Mouse (Mus musculus) adrenal gland, adult 8-10 months (tissue): ENCODE measurements around the gene Csf2rb2. TPM values are rescaled to one million over a fixed set of nuclear protein-coding genes. Genes with fewer than 3 reads are reported as not detected.
"Not testable (repeated sequence)": the region's sequence is repeated elsewhere in the genome, so short reads cannot be mapped to it uniquely, and the experiment has no call there.

ENCODE experiments used
- DNase-seq: peaks from one replicate; pipeline ENCODE4 v3.0.0; 2022
- total RNA-seq, 4 experiments: library from RNA; stranded (reverse); gene quantifications; 2 replicates each; pipeline ENCODE4 v1.2.4; 2022

The Csf2rb2 gene
- 1 to 10 TPM in 2 of 4 experiments, under 1 TPM in 2; 0.70 to 2.2 (median 1.4) TPM for total RNA-seq

- no peak for DNase-seq
These were observed at the start of gene Csf2rb2 for GRCm38 (mm10) chr15:78305341-78305933. TSS of gene Csf2rb2 (minus strand) at chr15:78305721.

DNA sequence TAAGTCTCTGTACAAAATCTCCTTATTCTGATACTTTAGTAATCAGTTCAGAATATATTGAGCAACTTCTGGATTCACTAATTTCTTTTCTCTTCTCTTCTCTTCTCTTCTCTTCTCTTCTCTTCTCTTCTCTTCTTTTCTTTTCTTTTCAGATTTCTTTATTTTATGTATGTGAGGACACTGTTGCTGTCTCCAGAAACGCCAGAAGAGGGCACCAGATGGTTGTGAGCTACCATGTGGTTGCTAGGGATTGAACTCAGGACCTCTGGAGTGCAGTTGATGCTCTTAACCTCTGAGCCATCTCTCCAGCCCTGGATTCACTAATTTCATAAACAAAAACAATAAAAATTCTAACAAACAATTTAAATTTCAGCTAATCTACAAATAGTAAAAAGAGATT is 49.4 kb upstream of the Csf2rb2 start:
- DNase-seq, result no peak

DNA sequence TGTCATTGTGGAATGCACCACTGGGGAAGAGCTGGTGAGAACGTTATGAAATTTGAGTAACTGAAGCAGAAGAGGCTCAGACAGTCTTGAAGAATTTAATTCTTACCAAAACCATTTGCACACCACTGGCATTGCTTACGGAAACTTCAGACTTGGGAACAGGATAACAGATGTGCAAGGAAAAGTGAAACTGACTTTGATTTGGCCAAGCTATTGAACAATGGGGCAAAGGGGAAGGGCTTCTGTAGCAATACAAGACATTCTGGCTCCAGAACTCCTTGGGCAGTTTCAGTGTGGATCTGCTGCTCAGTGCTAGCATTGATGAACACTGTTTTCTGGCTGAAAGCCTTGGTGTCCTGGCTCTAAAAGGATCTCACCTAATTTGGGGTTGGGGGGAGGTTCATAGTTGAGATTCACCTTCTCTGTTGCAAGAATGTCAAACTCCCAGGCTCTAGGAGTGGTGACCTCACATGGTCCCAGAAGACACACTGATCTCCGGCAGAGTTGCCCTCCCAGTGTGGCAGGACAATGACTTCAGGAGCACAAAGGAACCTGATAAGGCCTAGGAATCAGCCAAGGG is 46.2 kb upstream of the Csf2rb2 start:
- no peak for DNase-seq

DNA sequence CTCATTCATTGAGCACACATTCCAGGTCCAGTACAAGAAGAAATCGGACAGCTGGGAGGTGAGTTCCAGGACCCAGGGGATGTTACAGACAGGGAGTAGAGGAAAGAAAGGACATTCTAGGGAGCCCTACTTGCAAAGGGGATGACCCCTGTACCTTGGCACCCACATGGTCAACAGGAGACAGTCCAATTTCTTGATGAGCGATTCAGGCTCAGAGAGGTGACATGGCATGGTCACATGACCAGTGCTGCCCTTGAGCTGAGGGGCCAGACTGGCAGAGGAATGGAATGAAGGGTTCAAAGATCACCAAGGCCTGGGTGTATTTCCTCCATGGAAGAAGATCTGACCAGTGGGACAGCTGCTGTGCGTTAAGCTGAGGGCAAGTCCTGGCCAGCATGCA is 39.0 kb upstream of the Csf2rb2 start:
- DNase-seq, result no peak

DNA sequence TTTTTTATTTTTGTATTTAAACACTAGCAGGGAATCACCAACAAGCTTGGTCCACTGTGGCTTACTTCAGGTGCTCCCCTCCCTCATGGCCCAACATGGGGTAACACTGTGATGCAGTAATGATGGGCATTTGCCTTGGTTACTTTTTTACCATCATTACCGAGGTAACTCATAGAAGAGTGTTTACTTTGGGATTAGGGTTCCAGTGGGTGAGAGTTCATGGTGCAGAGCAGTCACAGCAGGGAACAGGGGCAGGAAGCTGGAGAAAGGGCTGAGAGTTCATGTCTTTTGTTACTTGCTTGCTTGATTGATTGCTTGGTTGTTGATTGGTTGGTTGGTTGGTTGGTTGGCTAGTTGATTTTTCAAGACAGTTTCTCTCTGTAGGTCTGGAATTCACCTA is 38.2 kb upstream of the Csf2rb2 start:
- no peak for DNase-seq

- DNase-seq, result not testable (repeated sequence)
These were observed 35.4 kb upstream of the Csf2rb2 start for GRCm38 (mm10) chr15:78340919-78341318.

DNA sequence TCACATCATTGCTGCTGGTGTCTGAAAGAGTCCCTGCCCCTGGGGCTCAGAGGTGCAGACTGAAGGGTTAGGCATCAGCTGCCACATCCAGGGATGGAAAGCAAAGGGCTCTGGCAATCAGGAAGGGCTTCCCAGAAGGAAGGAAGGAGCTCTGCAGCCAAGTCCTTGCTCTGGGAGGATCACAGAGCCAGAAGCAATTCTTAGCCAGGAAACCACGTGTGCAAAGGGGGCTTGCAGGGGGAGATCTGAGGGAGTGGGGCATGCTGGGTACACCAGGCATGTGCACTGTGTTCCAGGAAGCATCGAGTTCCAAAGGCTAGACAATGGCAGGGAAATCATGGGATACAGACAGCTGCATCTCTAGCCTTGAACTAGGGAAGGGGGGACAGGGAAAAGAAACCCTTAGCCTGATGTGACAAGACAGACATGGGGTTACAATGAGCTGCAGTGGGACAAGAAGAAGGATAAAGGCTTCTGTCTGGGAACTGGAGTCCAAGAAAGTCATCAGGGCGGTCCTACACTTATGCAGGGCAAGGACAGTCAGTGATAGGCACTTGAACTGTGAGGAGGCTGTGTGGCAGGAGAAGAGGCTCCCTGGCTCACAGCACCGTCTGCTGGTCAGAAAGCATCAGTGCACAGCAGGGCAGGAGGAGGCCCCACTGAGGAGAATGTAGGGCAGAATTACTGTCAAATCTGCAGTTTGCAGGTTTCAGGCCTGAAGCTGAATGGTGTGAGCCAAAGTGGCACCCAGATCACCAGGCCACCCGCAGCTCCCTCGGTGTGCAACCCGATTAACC is 34.3 kb upstream of the Csf2rb2 start:
- peak; percentile 70 for DNase-seq

- DNase-seq, result no peak
These were observed 28.9 kb upstream of the Csf2rb2 start for GRCm38 (mm10) chr15:78334380-78334779.

- no peak for DNase-seq
These were observed 27.5 kb upstream of the Csf2rb2 start for GRCm38 (mm10) chr15:78332981-78333380.

DNA sequence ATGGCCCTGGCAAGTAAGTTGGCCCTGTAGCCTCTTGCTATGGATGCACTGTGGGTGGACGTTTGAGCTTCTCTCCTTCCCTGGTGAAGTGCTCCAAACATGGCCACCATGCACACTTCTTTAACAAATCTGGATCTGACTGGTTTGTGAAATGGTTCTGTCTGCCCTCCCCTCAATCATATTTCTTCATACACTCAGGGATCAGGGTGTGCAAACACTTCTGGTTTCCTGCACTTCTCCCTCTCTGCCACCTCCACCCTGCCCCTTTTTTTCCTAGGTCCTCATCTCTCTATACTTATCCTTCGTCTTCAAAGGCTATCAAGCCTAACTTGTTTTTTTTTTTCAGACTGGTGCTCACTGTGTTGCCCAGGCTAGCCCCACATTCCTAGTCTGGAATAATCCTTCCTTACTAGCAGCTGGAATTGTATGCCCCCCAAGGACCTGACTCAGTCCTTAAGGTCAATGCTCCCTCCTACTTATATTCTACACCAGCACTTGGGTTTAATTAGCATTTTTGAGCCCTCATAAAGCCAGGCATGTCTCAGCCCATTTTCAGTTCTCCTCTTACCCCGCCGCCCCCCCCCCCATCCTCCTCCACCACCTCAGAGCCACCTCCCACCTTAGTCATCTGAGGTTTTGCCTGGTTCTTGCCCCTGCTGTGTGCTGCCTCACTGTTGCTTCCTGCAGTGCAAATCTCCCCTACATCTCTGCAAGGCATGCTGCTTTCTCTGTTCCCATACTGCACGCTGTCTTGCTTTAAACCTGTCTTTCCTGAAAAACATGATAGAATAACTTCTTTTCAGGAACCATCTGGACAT is 26.2 kb upstream of the Csf2rb2 start:
- no peak for DNase-seq

DNA sequence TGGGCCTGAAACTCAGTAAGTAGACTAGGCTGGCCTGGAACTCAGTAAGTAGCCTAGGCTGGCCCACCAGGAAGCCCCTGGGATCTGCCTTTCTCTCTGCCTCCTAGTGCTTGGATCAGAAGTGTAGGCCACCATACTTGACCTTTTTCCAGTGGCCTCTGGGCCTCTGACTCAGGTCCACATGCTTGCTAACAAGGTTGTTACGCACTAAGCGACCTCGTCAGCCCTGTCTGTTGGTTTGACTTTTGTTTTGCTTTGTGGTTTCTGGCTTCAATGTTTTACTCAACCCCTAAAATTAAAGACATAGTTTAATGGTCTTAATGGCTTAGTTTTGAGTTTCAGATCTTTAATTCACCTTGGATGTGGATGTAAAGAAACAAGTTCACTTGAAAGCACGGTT is 25.2 kb upstream of the Csf2rb2 start:
- DNase-seq, result peak; percentile 68

DNA sequence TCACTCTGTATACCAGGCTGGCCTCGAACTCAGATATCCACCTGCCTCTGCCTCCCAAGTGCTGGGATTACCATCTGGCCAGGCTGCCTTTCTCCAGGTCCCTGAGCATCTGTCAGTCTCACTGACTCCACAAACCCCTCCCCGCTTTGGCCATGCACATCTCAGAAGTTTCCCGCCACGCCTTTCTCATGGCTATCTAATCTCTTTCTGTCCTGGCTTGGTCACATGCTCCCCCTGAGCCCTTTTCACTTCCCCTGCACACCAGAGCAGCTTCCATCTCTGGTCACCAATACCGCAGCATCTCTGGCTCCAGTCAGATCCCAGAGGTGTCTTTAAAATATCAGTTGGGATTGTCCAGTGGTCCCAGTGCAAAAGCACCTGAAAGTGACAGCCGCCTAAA is 24.5 kb upstream of the Csf2rb2 start:
- not testable (repeated sequence) for DNase-seq

DNA sequence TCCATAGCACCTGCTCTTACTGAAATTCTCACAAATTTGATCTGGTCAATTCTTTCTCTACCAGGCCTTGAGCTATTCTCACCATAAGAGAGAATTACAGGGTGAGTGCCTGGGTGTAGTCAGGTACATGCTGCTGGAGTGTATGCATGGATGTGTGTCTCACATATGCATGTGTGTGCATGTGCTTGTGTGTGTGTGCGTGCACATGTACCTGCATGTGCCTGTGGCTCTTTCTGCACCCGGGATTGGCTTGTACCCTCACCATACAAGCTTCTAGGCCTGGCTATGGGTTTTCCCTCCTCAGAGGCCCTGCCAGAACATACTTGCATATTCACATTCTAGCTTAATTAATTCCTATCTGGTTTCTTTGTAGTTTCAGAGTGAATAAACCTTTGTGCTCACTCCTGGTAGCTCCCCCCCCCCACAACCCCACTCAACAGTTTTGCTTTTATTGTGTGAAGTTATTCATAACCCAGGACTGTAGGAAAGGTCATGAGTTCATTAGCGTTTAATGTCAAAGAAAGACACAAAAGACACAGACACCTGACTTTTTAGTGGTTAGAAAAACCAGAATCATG is 23.1 kb upstream of the Csf2rb2 start:
- DNase-seq, result no peak

DNA sequence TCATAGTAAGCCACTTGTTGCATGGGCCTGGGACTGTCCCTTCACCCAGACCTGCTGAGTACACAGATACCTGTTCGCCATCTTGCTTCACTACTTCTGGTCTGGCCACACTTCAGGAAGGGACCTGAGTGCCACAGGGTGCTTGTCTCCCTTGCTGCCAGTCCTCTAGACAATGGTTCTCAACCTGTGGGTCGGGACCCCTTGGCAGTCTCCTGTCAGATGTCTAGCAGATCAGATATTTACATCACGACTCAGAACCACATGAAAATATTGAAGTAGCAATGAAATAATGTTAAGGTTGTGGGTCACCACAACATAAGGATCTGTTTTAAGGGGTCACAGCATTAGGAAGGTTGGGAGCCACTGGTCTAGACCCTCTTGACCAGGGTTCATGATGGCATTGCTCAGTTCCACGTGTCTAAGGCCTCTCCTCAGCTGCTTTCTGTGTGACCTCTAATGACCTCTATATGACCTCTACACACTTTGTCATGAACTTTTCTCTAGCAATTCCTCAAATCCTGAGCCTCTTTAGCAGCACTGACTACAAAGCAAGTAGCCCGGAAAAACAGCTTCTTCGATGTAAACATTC is 22.3 kb upstream of the Csf2rb2 start:
- DNase-seq, result not testable (repeated sequence)

DNA sequence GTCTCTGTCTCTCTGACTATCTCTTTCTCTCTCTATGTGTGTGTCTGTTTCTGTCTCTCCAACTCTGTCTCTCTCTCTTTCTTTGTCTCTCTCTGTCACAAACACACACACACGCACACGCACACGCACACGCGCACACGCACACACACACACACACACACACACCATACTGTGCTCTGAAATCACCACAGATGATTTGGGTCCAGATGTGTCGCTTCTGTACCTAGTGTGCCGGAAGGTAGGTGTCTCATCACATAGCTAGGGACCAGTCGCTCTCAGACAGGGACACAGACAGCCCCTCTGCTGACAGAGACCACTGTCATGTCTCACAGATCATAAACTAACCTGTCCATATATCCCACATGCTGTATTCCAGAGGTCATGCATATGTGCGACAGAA is 21.2 kb upstream of the Csf2rb2 start:
- no peak for DNase-seq

DNA sequence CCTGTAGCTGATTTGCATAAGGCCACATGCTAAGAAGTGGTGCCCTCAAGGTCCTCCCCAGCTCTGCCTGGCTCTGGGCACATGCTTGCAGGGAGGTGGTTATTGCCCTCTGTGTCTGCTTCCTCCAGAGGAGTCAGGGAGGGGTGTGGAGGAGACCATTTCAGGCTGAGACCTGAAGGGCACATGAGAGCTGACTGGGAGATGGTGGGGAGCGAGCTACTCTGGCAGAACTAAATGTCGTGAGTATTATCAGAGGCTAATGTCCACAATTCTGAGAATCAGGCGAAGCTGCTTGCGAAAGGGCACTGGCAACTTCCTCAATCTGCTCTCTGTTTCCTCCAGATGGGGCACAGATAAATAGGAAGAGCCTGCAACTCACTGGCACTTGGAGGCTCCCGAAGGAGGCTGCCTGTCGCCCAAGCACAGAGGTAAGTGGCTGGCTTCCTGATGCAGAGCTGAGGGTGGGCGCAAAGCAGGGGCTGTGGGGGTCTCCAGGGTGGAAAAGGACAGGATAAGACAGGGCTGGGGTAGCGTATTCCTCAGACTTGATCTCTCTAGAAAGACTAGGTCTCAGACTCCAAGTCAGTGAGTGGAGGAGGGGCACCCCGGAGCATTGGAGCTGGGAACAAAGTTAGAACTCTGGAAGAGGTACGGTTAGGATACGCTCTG is 20.3 kb upstream of the Csf2rb2 start, which contains the start of gene Csf2rb:
TSS of gene Csf2rb (plus strand) at position 82 of the 669 bp plus-strand sequence.
- DNase-seq, result no peak

GRCm38 (mm10) chr15:78324294-78324693 is 18.8 kb upstream of the Csf2rb2 start:
- no peak for DNase-seq

GRCm38 (mm10) chr15:78323366-78323765 is 17.8 kb upstream of the Csf2rb2 start:
- no peak for DNase-seq

GRCm38 (mm10) chr15:78320825-78321496 is 15.4 kb upstream of the Csf2rb2 start:
- DNase-seq, result peak; percentile 77

- not testable (repeated sequence) for DNase-seq
These were observed 13.0 kb upstream of the Csf2rb2 start for GRCm38 (mm10) chr15:78318338-78319171.
